18 mouse cellular contexts compared by ENCODE assay signal in the genomic region with DNA sequence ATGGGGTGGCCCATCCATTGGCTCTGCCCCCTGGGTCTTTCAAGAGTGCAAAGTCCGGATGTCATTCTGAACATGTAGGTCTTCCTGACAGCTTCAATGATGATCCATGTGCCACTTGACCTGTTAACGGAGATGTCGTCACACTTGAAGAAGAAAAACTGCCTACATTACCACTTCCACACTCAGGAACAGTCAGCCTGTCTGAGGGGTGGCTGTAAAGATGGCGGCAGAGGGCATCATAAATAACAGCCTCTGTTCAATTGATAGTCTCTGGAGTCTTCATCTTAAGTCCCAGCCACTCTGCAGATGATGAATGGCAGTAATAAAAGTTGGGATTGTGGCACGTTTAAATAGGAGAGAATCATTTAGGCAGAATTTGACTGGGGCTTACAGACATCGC.
DNase-seq lines count a peak whose midpoint lies in the region; ATAC-seq lines count a peak whose summit lies in the region.
"Had no signal": no experiment of that assay in that cellular context is flagged by ENCODE, and none has a peak within 500 bp of the region (broad histone marks: within the 10 kb centered on the region; RNA-seq: fewer than 3 reads in every experiment).

No protein-coding gene starts in this region.

- peak; percentile 39; the same call in 1 of the 2 replicates for ATAC-seq in neural tube, embryonic 11.5 days (ENCODE audit: insufficient read depth, low FRiP score, low TSS enrichment)
- ATAC-seq in neural tube, embryonic 12.5 days (ENCODE audit: low FRiP score, low read depth) = peak; percentile 68
- ATAC-seq in neural tube, embryonic 15.5 days (ENCODE audit: low FRiP score) = peak; percentile 35; the same call in 1 of the 2 replicates
- ATAC-seq: forebrain, embryonic 13.5 days; forebrain, embryonic 15.5 days; forebrain, postnatal 0 days had no signal

- H3K4me1 ChIP-seq in neural tube, embryonic 11.5 days (ENCODE audit: control insufficient read depth, insufficient read depth, low read length) = peaks cover 13% of the 10 kb centered on the region; the same call in 1 of the 2 replicates
- peaks cover 24% of the 10 kb centered on the region for H3K4me1 ChIP-seq in neural tube, embryonic 12.5 days
- peaks cover 29% of the 10 kb centered on the region for H3K4me1 ChIP-seq in neural tube, embryonic 15.5 days
- H3K4me1 ChIP-seq: embryonic facial prominence, embryonic 12.5 days had no signal

- H3K36me3 ChIP-seq in neural tube, embryonic 11.5 days (ENCODE audit: control insufficient read depth, insufficient read depth, low read length) = no peaks in the 10 kb centered on the region
- no peaks in the 10 kb centered on the region; the same call in 1 of the 2 replicates for H3K36me3 ChIP-seq in neural tube, embryonic 12.5 days
- H3K36me3 ChIP-seq in neural tube, embryonic 15.5 days = peaks cover 3% of the 10 kb centered on the region; the same call in 1 of the 2 replicates

- no peak overlapping the region for H3K9ac ChIP-seq in neural tube, embryonic 11.5 days (ENCODE audit: low read length)
- no peak overlapping the region for H3K9ac ChIP-seq in neural tube, embryonic 12.5 days
- H3K9ac ChIP-seq in neural tube, embryonic 15.5 days (replicated peaks) = no peak overlapping the region
- H3K9ac ChIP-seq: embryonic facial prominence, embryonic 12.5 days; forebrain, embryonic 13.5 days; forebrain, embryonic 15.5 days; forebrain, postnatal 0 days had no signal

- H3K27me3 ChIP-seq in neural tube, embryonic 11.5 days (ENCODE audit: control insufficient read depth, insufficient read depth, low read length) = no peaks in the 10 kb centered on the region
- no peaks in the 10 kb centered on the region for H3K27me3 ChIP-seq in neural tube, embryonic 12.5 days (replicated peaks)
- no peaks in the 10 kb centered on the region for H3K27me3 ChIP-seq in neural tube, embryonic 15.5 days (replicated peaks)
- H3K27me3 ChIP-seq: embryonic facial prominence, embryonic 12.5 days; forebrain, embryonic 13.5 days; forebrain, embryonic 15.5 days had no signal

- 44% methylated on average over 6 of the region's 6 CpGs for WGBS in neural tube, embryonic 11.5 days
- WGBS in neural tube, embryonic 12.5 days = 34% methylated on average over 6 of the region's 6 CpGs
- WGBS in neural tube, embryonic 15.5 days = 23% methylated on average over 6 of the region's 6 CpGs

- H3K9me3 ChIP-seq in neural tube, embryonic 11.5 days (ENCODE audit: control insufficient read depth, low read length) = no peaks in the 10 kb centered on the region
- no peaks in the 10 kb centered on the region for H3K9me3 ChIP-seq in neural tube, embryonic 12.5 days
- H3K9me3 ChIP-seq in neural tube, embryonic 15.5 days (replicated peaks) = no peaks in the 10 kb centered on the region
- H3K9me3 ChIP-seq: embryonic facial prominence, embryonic 10.5 days; embryonic facial prominence, embryonic 12.5 days; forebrain, embryonic 13.5 days; forebrain, embryonic 15.5 days had no signal

- no peak overlapping the region for H3K27ac ChIP-seq in neural tube, embryonic 11.5 days (ENCODE audit: low read depth, low read length)
- H3K27ac ChIP-seq in neural tube, embryonic 12.5 days = no peak overlapping the region
- no peak overlapping the region for H3K27ac ChIP-seq in neural tube, embryonic 15.5 days (replicated peaks)
- H3K27ac ChIP-seq: embryonic facial prominence, embryonic 10.5 days; embryonic facial prominence, embryonic 12.5 days; forebrain, embryonic 13.5 days; forebrain, embryonic 15.5 days had no signal

- H3K4me2 ChIP-seq in neural tube, embryonic 11.5 days (ENCODE audit: low read depth) = no peak overlapping the region
- H3K4me2 ChIP-seq in neural tube, embryonic 12.5 days (replicated peaks) = no peak overlapping the region
- H3K4me2 ChIP-seq in neural tube, embryonic 15.5 days = no peak overlapping the region
- H3K4me2 ChIP-seq: embryonic facial prominence, embryonic 12.5 days; forebrain, embryonic 13.5 days; forebrain, embryonic 15.5 days had no signal

- no peak for DNase-seq in neural tube, embryonic 11.5 days (ENCODE audit: low spot score)
- DNase-seq in neural tube, embryonic 10.5 days (ENCODE audit: extremely low spot score, low spot score) = no peak
- no peak for DNase-seq in cerebellum, adult 18-20 months
- DNase-seq in cerebellum, adult 11-12 months = no peak
- DNase-seq: adrenal gland, adult 2 months; adrenal gland, postnatal 10 days; adrenal gland, postnatal 25 days; cerebellum, adult 11 months; cerebellum, adult 9-10 months; cerebellum, postnatal 10 days; cerebellum, postnatal 25 days; forebrain, postnatal 0 days had no signal

- H3K4me3 ChIP-seq in neural tube, embryonic 11.5 days (ENCODE audit: low read depth, low read length) = no peak overlapping the region
- no peak overlapping the region for H3K4me3 ChIP-seq in neural tube, embryonic 12.5 days
- no peak overlapping the region for H3K4me3 ChIP-seq in neural tube, embryonic 15.5 days (replicated peaks)
- H3K4me3 ChIP-seq: embryonic facial prominence, embryonic 10.5 days; embryonic facial prominence, embryonic 12.5 days; forebrain, embryonic 13.5 days; forebrain, embryonic 15.5 days had no signal
